Mouse (Mus musculus) gastrocnemius, adult 18-20 months (tissue): ENCODE data around the gene Faim2. TPM values are rescaled to one million over a fixed set of nuclear protein-coding genes. Genes with fewer than 3 reads are reported as not detected.

Experiments used
- DNase-seq: peaks from one replicate; pipeline ENCODE4 v3.0.0; 2021; ENCODE audit warnings: low spot score
- total RNA-seq, 2 experiments: library from RNA; stranded (reverse); gene quantifications; 2 replicates each; pipeline ENCODE4 v1.2.3; 2021

Faim2 gene
- total RNA-seq, 2 experiments from 2014 or later = 0.12 TPM; not detected in 1

GRCm38 (mm10) chr15:99509840-99510239 is 18.1 kb downstream of the Faim2 start:
- no peak for DNase-seq

GRCm38 (mm10) chr15:99505324-99506095 is 22.5 kb downstream of the Faim2 start:
- no peak for DNase-seq

- no peak for DNase-seq
Observed at GRCm38 (mm10) chr15:99503256-99503655, 24.7 kb downstream of the Faim2 start.

- no peak for DNase-seq
Observed at GRCm38 (mm10) chr15:99502311-99502831, 25.6 kb downstream of the Faim2 start.

GRCm38 (mm10) chr15:99501292-99502260 is 26.4 kb downstream of the Faim2 start:
- DNase-seq = no peak

GRCm38 (mm10) chr15:99500320-99500719 is 27.6 kb downstream of the Faim2 start:
- DNase-seq = no peak

- DNase-seq = no peak
Observed at GRCm38 (mm10) chr15:99499726-99500125, 28.2 kb downstream of the Faim2 start.

- DNase-seq = no peak
Observed at GRCm38 (mm10) chr15:99498781-99499180, 29.2 kb downstream of the Faim2 start.

GRCm38 (mm10) chr15:99498356-99498755 is 29.6 kb downstream of the Faim2 start:
- no peak for DNase-seq

GRCm38 (mm10) chr15:99497527-99498242 is 30.3 kb downstream of the Faim2 start:
- DNase-seq = peak; percentile 54

- DNase-seq = peak; percentile 19
Observed at GRCm38 (mm10) chr15:99497061-99497460, 30.9 kb downstream of the Faim2 start.

GRCm38 (mm10) chr15:99484745-99485144 is 43.2 kb downstream of the Faim2 start:
- no peak for DNase-seq

GRCm38 (mm10) chr15:99475814-99476213 is 52.2 kb downstream of the Faim2 start:
- no peak for DNase-seq

GRCm38 (mm10) chr15:99474576-99474926 is 53.4 kb downstream of the Faim2 start, which contains the start of gene Bcdin3d:
TSS of gene Bcdin3d (minus strand) at chr15:99474730.
- DNase-seq = peak; percentile 86

- DNase-seq = peak; percentile 52
Observed at GRCm38 (mm10) chr15:99473801-99474575, 54.0 kb downstream of the Faim2 start.

GRCm38 (mm10) chr15:99472972-99473371 is 55.0 kb downstream of the Faim2 start:
- no peak for DNase-seq

GRCm38 (mm10) chr15:99471677-99472063 is 56.3 kb downstream of the Faim2 start:
- DNase-seq = no peak

GRCm38 (mm10) chr15:99470971-99471676 is 56.8 kb downstream of the Faim2 start:
- DNase-seq = peak; percentile 66

- peak; percentile 63 for DNase-seq
Observed at GRCm38 (mm10) chr15:99470224-99470761, 57.7 kb downstream of the Faim2 start.

GRCm38 (mm10) chr15:99469736-99470135 is 58.2 kb downstream of the Faim2 start:
- DNase-seq = no peak
